Mouse (Mus musculus) heart, adult 2 months (tissue): ENCODE results near the gene Sumf2.

Experiments used
- CTCF ChIP-seq: fragments of 200-600 bp; IDR thresholded peaks from 2 replicates; pipeline ENCODE4 v1.8.1; 2022; ENCODE audit warnings: antibody characterized with exemption, mild to moderate bottlenecking, moderate library complexity
- POLR2A ChIP-seq: fragments of 200-500 bp; IDR thresholded peaks from 2 replicates; pipeline ENCODE4 v1.6.1; 2011; ENCODE audit warnings: mild to moderate bottlenecking, low read depth, low read length, control low read depth; ENCODE audit not compliant: insufficient read depth

GRCm38 (mm10) chr5:129907775-129908174 lies 61.0 kb downstream of the Sumf2 start:
- TF ChIP-seq POLR2A (no peak), CTCF (no peak)
